Mouse (Mus musculus): ENCODE data around the gene Ttc4.

DNA sequence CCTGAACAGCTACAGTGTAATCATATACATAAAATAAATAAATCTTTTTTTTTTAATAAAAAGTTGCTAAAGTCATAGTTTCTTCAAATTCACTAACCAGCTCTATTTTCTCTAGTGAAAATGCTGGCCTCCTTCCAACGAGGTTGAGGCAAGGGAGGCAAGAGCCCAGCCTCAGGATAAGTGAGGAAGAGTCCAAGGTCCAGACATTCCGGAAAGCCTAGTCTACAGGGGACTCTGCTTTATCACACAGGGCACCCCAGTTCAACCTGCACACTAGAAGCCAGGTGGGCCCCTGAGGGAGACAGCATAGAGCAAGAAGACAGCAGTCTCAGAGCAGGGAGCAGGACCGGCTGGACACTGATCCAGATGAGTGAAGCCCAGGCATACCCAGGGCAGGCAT is 57.3 kb downstream of the Ttc4 start:
- no peak for TF ChIP-seq GATA1 (IDR thresholded peaks at IDR 0.05; ENCODE audit: low read length)
- TF ChIP-seq TAL1 (IDR thresholded peaks at IDR 0.05; ENCODE audit: low read length): no peak
